10 mouse cellular contexts compared by ENCODE assay signal in genomic region chr3:100438461-100439002, GRCm38 (mm10). TPM values are rescaled to one million over a fixed set of nuclear protein-coding genes. Genes with fewer than 3 reads are reported as not detected.
DNase-seq lines count a peak whose midpoint lies in the region; ATAC-seq and TF ChIP-seq lines count a peak whose summit lies in the region.
"Had no signal": no experiment of that assay in that cellular context is flagged by ENCODE, and none has a peak within 500 bp of the region (broad histone marks: within the 10 kb centered on the region; RNA-seq: fewer than 3 reads in every experiment).

No protein-coding gene starts in this region.

- no peaks in the 10 kb centered on the region for H3K27me3 ChIP-seq in testis, adult 2 months (ENCODE audit: control insufficient read depth, insufficient read depth, low read length)
- H3K27me3 ChIP-seq in liver, embryonic 16.5 days (ENCODE audit: control insufficient read depth, insufficient read depth, low read depth, low read length), result no peaks in the 10 kb centered on the region

- no peaks in the 10 kb centered on the region for H3K9me3 ChIP-seq in liver, embryonic 16.5 days (replicated peaks; ENCODE audit: control insufficient read depth, low read length)

- ATAC-seq in liver, embryonic 16.5 days (ENCODE audit: low read depth), result peak; percentile 98
- no peak for ATAC-seq in CD4-positive, CD25-positive, alpha-beta regulatory T cell, adult 4 months

- TF ChIP-seq POLR2A in testis, adult 2 months (IDR thresholded peaks at IDR 0.05; ENCODE audit: control insufficient read depth, low read depth, low read length), result no peak

- H3K27ac ChIP-seq in testis, adult 2 months (ENCODE audit: control insufficient read depth, insufficient read depth, low read depth, low read length), result 0 out of 2 replicates have a peak overlapping the region, but pooled peaks have one; percentile 18
- peak overlapping the region; percentile 99 for H3K27ac ChIP-seq in liver, embryonic 16.5 days (ENCODE audit: low read length)

- TF ChIP-seq CTCF in testis, adult 2 months (IDR thresholded peaks at IDR 0.05; ENCODE audit: control insufficient read depth, insufficient read depth, insufficient replicate concordance, low read depth, low read length), result no peak

- DNase-seq in gastrocnemius, adult 18-20 months (ENCODE audit: low spot score), result peak; percentile 6
- no peak for DNase-seq in gastrocnemius, postnatal 10 days
- no peak for DNase-seq in testis, postnatal 10 days (ENCODE audit: low spot score)
- DNase-seq in yolk sac, embryonic 10.5 days (ENCODE audit: low spot score), result peak; percentile 51
- DNase-seq in thymus, adult 18-20 months, result no peak
- DNase-seq: gastrocnemius, postnatal 14 days; right cerebral cortex, adult 18-20 months had no signal

- peaks cover 4% of the 10 kb centered on the region for H3K4me1 ChIP-seq in testis, adult 2 months (ENCODE audit: control insufficient read depth, insufficient read depth, low read length)
- peaks cover 50% of the 10 kb centered on the region for H3K4me1 ChIP-seq in liver, embryonic 16.5 days (ENCODE audit: control insufficient read depth, low read depth, low read length)

- no peaks in the 10 kb centered on the region for H3K36me3 ChIP-seq in testis, adult 2 months (ENCODE audit: control insufficient read depth, insufficient read depth, low read length)
- H3K36me3 ChIP-seq in liver, embryonic 16.5 days (ENCODE audit: control insufficient read depth, insufficient read depth), result no peaks in the 10 kb centered on the region

- H3K4me3 ChIP-seq in testis, adult 2 months (ENCODE audit: control insufficient read depth, low read depth, low read length), result no peak overlapping the region
- H3K4me3 ChIP-seq in liver, embryonic 16.5 days (ENCODE audit: low read depth, low read length), result peak overlapping the region; percentile 28

- peak overlapping the region; percentile 74 for H3K9ac ChIP-seq in liver, embryonic 16.5 days (ENCODE audit: low read depth, low read length)

- H3K4me2 ChIP-seq in liver, embryonic 16.5 days (ENCODE audit: low read depth, low read length), result peak overlapping the region; percentile 54

- WGBS in liver, embryonic 16.5 days (ENCODE audit: insufficient replicate concordance), result 13% methylated on average over 4 of the region's 4 CpGs

RNA-seq across cellular contexts. Expression of gene Tent5c, which starts 50.6 kb away (rescaled TPM):
- total RNA-seq in gastrocnemius, adult 18-20 months (2021), result 1 to 10 TPM; 1.4 to 1.8 TPM
- 1 to 10 TPM; 6.0 to 8.8 TPM for total RNA-seq in gastrocnemius, postnatal 10 days (2021)
- polyA plus RNA-seq in testis, adult 2 months (2012; rRNA removed), result 240 and 248 TPM in 2 replicates
- polyA plus RNA-seq in liver, embryonic 16.5 days (2015; fragmentation: Nextera tagmentation; extraction: Ambion mirVana), result 115 and 132 TPM in 2 replicates
- polyA plus RNA-seq in CD4-positive, CD25-positive, alpha-beta regulatory T cell, adult 4 months (2017; shearing (Covaris generic)), result 10 to 100 TPM; 37.6 to 47.6 TPM

Comparison
In these comparisons a context has a peak if more than half of its experiments do, and no peak if none do; other contexts are left out.
1. DNase-seq: peak in gastrocnemius, adult 18-20 months (single experiment) and yolk sac, embryonic 10.5 days (single experiment); none in gastrocnemius, postnatal 10 days (single experiment), testis, postnatal 10 days (single experiment) and thymus, adult 18-20 months (0 of 2).